Mouse (Mus musculus) gastrocnemius, adult 8-10 months (tissue): Measurements from ENCODE around the gene Uqcr11. TPM values are rescaled to one million over a fixed set of nuclear protein-coding genes. Genes with fewer than 3 reads are reported as not detected.
A peak's percentile ranks its signal among the peaks of the same experiment; 100 is the strongest.

ENCODE experiments used
- DNase-seq, 2 experiments: peaks; one replicate each; pipeline ENCODE4 v3.0.0; 2022; ENCODE audit warnings: low spot score in 2 of 2
- total RNA-seq, 4 experiments: library from RNA; stranded (reverse); gene quantifications; 2 replicates each; pipeline ENCODE4 v1.2.4; 2022

Gene Uqcr11
- total RNA-seq, 4 experiments from 2014 or later: 691 to 868 (median 797) TPM

GRCm38 (mm10) chr10:80399191-80399972, 7.2 kb downstream of the Uqcr11 start, which contains the start of gene Mbd3:
Gene Mbd3 (minus strand): TSS chr10:80399550.
- DNase-seq: peak; percentile 100

- DNase-seq: peak; percentile 94 to 98
These were observed 7.9 kb downstream of the Uqcr11 start for GRCm38 (mm10) chr10:80398719-80399190.

DNA sequence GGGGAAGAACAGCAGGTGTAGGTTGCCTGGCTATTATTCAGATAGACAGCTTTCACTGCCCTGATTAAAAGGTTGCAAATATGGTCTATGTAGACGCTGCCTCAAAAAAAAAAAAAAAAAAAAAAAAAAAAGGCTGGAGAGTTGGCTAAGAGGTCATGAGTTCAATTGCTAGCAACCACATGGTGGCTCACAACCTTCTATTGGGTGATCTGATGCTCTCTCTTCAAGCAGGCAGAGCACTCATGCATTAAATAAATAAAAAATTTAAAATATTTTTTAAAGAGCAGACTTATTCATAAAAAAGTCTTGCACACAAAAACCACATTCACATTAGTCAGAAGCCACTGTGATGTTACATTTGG, 8.5 kb downstream of the Uqcr11 start:
- no peak for DNase-seq

DNA sequence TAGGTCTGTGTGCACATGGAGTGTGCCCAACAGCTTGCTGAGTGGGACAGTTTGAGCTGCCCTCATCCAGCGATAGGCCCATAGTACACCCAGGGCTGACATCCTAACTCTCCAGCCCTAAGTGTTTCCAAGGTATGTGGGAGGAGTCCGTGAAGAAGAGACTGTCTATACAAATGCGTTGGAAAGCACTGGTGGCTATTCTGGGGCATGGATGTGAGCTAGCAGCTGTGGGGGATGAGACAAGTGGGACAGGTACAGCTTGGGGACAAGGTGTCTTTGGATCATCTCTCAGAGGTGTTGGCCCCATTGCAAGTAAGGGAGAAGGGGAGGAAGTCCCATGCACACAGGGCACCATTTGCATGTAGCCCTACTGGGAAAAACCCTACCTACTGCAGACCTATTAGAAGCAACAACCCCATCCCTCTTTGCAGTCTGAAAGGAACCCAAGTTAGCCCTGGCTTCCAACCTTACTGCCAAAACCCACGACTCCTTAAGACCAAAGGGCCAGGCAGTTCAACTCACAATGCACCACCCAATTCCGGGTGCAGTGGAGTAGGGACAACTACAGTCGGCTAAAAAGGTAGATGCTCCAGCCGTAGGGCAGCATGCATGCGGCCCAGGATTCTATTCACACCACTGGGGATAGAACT, 9.0 kb downstream of the Uqcr11 start:
- no peak for DNase-seq

- no peak for DNase-seq
These were observed 9.7 kb downstream of the Uqcr11 start for GRCm38 (mm10) chr10:80396822-80397523.

GRCm38 (mm10) chr10:80395025-80395627, 11.5 kb downstream of the Uqcr11 start:
- DNase-seq: no peak

GRCm38 (mm10) chr10:80392687-80393086, 13.9 kb downstream of the Uqcr11 start:
- DNase-seq: no peak

- DNase-seq: no peak
These were observed 15.9 kb downstream of the Uqcr11 start for GRCm38 (mm10) chr10:80390697-80391096.

DNA sequence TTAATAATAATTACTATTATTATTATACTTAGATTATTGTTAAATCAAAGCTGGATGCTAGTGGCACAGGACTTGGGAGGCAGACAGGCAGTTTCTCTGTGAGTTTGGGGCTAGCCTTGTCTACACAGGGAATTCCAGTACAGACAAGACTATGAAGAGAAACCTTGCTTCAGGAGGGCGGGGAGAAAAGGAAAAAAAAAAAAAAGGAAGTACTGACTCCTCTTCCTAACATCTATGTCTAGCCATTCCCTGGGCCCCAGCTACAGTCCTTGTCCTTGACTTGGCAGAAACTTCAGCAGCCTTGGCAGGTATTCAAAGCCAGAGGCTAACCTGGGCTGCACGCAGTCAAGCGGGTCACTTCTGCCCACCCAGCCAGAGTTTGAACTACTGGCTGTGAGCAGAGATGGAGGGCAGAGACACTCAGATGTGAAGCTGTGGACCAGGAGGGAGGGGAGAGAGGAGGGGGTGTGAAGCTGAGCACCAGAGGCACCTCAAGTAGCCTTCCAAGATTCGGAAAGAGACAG, 17.4 kb downstream of the Uqcr11 start:
- no peak for DNase-seq

GRCm38 (mm10) chr10:80388731-80389130, 17.9 kb downstream of the Uqcr11 start:
- DNase-seq: no peak

DNA sequence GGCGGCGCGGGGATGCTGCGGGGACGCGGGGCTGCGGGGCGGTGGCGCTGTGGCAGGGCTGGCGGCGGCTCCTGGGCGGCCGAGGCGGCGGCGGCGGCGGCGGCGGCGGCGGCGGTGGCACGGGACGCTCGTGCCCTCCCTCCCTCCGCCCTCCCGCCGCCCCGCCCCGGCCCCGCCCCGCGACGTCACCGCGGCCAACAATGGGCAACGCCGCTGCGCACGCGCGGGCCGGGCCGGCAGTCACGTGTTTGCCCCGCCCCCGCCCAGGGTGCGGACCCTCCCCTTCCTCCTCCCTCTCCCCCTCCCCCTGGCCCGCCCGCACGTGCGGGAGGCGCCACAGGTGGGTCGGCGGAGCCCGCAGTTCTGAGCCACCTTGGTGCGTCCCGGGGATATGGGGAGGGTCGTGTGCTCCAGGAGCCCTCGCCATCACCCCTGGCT, 19.1 kb downstream of the Uqcr11 start, which contains the start of gene Mex3d:
Mex3d (minus strand) TSS at position 138 of the 438 bp plus-strand sequence.
- peak; percentile 70 to 78 for DNase-seq

GRCm38 (mm10) chr10:80386735-80387471, 19.7 kb downstream of the Uqcr11 start:
- no peak for DNase-seq

GRCm38 (mm10) chr10:80385811-80386734, 20.6 kb downstream of the Uqcr11 start:
- no peak for DNase-seq

DNA sequence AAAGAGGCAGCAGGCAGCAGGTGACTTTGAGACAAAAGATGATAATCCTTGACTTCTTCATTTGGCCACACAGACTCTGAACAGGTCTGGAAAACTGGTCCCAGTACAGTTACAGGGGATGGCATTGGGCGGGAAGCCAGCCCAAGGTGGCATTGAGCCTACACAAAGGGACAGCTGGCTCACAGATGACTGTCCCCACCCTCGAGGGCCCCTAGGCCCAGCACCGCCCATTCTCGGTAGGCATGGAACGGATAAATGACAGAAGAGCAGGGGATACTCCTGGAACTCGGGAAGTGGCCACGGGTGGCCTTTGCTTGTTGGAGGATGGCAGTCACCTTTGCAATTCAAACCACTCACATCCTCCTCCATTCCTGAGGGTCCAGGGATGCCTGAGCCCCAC, 21.3 kb downstream of the Uqcr11 start:
- no peak for DNase-seq

DNA sequence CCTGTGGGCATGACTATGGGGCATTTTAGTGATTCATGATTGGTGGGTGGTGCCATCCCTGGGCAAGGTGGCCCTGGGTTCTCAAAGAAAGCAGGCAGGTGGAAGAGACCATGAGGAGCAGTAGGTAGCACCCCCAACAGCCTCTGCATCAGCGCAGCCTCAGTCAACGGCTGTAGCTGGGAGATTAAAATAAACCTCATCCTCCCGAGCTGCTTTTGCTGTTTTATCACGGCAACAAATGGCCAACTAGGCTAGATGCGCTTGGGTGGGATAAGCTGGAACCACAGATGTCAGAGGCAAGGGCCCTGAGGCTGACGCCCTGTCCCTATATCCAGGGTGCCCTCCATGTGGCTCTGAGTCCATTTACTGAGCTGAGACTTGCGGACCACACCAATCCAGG, 21.9 kb downstream of the Uqcr11 start:
- DNase-seq: no peak

GRCm38 (mm10) chr10:80384115-80384639, 22.5 kb downstream of the Uqcr11 start:
- DNase-seq: no peak

DNA sequence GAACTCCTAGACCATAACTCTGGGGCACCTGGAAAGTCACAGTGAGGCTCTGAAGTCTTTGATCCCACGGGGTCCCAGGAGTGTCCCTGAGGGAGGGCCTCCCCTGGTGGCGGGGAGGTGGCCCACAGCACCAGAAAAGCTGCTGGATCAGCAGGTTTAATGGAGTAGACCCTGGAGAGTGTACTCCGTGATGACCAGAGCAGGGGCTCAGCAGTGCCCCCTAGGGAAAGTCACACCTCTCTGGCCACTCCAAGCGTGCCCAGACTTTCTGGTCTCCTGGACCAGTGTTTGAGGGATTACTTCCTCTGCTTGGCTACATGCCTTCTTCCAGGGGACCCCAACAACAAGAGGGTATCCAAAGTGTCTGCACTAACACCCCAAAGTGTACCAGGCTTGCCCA, 23.2 kb downstream of the Uqcr11 start:
- DNase-seq: no peak

GRCm38 (mm10) chr10:80382641-80383365, 23.8 kb downstream of the Uqcr11 start:
- no peak for DNase-seq

- no peak for DNase-seq
These were observed 28.9 kb downstream of the Uqcr11 start for GRCm38 (mm10) chr10:80377716-80378115.
